Mouse (Mus musculus): ENCODE measurements around the gene Kif3c. TPM values are rescaled to one million over a fixed set of nuclear protein-coding genes. Genes with fewer than 3 reads are reported as not detected.
"Not testable (repeated sequence)": the region's sequence is repeated elsewhere in the genome, so short reads cannot be mapped to it uniquely, and the experiment has no call there.

The Kif3c gene
- total RNA-seq, 2 experiments from 2014 or later: 188 TPM

DNA sequence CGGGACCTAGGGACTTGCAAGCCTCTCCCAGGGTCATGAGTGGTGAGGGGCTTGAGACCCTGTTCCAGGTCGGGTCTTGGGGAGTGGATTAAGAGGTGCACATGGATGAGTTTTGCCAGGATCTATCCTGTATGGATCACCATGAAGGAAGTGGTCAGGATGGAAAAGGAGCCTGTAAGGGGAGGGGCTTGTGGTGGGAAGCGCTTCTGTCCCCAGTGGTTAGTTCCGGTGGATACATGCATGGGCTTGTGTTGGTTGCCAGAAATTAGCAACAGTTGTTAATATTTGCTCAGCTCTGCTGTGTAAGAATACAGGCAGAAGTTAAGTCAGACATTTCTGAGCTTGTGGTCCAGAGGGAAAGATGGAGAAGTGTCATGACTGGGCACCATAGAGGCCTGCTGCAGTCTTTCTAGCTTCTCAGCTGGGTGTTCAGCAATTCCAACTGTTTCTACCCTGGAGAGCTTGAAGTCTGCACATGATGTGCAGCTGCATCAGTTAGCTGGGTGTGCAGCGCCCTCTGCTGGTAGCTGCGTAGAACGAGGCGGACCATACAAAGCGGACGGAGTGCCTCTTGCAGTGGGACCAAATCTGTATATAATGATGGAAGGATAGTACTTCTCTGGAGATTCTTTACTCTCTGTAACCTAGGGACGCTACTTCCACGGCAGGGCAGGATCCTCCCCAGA is 25.8 kb downstream of the Kif3c start:
- peak; percentile 98 for TF ChIP-seq CTCF (IDR thresholded peaks at IDR 0.05)
- no peak overlapping the region for H3K4me3 ChIP-seq
- H3K27ac ChIP-seq: no peak overlapping the region
- peak; percentile 82 to 86 for DNase-seq (ENCODE audit: extremely low spot score in 1 of 2, low spot score in 2 of 2)
- intact Hi-C loops (cut with DNase I): loop anchor here (2.0 kb wide), 2 partner anchors 24 to 154 kb away; no protein-coding TSS in a partner anchor

DNA sequence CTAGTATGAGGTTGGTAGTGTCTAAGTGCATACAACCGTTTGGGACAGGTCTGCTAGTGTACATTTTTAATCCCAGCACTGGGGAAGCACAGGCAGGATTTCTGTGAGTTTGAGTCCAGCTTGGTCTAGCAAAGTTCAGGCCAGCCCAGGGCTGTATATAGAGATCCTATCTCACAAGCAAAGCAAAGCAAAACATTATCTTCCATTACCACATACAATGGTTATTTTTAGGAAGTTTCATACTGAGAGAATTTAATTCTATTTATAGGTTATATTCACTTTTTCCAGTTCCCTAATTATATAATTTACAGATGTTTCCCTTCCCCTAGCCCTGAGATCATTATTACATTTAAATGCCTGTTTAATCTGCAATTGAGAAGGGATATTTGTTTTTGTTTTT is 26.3 kb downstream of the Kif3c start:
- intact Hi-C loops (cut with DNase I): loop anchor here (2.0 kb wide), 2 partner anchors 24 to 154 kb away; no protein-coding TSS in a partner anchor
- no peak overlapping the region for H3K4me3 ChIP-seq
- TF ChIP-seq CTCF (IDR thresholded peaks at IDR 0.05): no peak
- DNase-seq (ENCODE audit: extremely low spot score in 1 of 2, low spot score in 2 of 2): no peak
- H3K27ac ChIP-seq: no peak overlapping the region

DNA sequence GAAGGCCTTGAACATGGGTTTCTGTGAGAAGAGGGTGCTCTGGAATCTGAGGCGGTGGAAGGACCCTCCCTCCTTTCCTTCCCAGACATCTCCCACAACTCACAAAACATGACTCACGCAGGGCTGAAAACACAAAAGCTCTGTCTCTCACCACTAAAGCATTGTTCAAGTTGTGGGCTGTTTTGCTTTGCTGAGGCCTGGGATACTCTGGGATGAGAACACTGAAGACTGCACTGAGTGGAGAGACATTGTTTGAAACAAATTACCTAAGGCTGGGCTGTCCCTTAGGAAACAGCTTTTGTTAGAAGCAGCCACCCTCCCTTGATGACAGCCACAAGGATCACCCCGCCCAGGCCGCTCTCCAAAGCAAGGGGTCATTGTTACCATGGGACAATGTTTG is 28.2 kb downstream of the Kif3c start:
- H3K4me3 ChIP-seq: no peak overlapping the region
- intact Hi-C loops (cut with DNase I): no loop called here
- no peak overlapping the region; the same call in 1 of the 2 replicates for H3K27ac ChIP-seq
- no peak for TF ChIP-seq CTCF (IDR thresholded peaks at IDR 0.05)
- no peak for DNase-seq (ENCODE audit: extremely low spot score in 1 of 2, low spot score in 2 of 2)

DNA sequence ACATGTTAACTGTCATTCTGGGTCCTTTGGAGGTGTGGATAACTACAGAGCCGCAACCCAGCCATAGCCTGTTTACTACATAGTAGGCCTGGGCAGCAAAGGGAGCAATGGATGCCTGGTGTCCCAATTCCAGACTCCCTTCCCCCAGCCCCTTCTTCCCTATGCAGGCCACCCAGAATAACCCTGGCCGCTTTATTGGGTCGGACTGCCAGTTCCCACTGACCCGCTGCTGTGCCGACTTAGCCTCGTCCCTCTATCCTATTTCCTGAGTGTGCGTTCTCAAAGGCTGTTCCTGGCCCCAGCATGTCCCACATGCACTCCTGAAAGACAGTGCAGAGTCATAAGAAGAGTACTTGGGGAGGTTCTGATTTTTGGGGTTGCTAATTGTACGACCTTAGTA is 32.0 kb downstream of the Kif3c start:
- Histone ChIP-seq H3K27ac (no peak overlapping the region), H3K4me3 (no peak overlapping the region)
- no peak for DNase-seq (ENCODE audit: extremely low spot score in 1 of 2, low spot score in 2 of 2)
- no peak for TF ChIP-seq CTCF (IDR thresholded peaks at IDR 0.05)
- intact Hi-C loops (cut with DNase I): no loop called here

DNA sequence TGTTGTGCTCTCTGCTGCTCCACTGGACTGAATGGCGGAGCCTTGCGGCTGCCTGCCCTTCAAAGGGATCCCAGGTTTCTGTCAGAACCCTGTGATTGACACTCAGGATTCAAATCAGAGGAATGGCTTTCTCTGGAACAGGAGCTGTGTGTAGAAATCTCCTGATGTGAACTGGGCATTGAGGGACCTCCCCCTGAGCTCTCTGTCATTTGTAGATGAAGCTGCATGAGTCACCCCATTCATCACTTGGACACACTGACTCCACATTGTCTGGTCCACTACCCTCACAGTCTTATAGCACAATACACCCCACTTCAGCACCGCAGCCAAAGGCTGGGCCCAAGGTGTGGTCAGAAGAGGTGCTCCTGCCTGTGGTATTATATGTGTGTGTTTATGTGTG is 40.7 kb downstream of the Kif3c start:
- H3K4me3 ChIP-seq; intact Hi-C loops (cut with DNase I); H3K27ac ChIP-seq; DNase-seq (ENCODE audit: extremely low spot score in 1 of 2, low spot score in 2 of 2): not testable (repeated sequence)

DNA sequence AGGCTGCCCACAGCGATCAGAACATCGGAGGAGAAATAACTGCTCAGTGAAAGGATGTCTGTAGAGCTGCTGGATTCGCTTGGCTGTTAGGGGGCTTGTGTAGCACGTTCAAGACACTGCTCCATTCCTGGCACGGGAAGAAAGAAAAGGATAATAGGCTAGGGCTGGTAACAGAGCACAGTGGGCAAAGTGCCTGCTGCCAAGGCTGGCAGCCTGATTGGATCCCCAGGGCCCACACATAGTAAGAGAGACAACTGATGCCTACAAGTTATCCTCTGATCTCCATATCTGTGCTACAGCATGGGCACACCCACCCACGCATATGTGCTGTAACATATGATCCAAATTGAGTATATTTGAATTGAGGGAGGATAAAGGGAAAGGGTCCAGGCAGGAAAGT is 41.7 kb downstream of the Kif3c start:
- no peak for TF ChIP-seq CTCF (IDR thresholded peaks at IDR 0.05)
- intact Hi-C loops (cut with DNase I): no loop called here
- Histone ChIP-seq H3K27ac (no peak overlapping the region), H3K4me3 (no peak overlapping the region)
- no peak for DNase-seq (ENCODE audit: extremely low spot score in 1 of 2, low spot score in 2 of 2)

DNA sequence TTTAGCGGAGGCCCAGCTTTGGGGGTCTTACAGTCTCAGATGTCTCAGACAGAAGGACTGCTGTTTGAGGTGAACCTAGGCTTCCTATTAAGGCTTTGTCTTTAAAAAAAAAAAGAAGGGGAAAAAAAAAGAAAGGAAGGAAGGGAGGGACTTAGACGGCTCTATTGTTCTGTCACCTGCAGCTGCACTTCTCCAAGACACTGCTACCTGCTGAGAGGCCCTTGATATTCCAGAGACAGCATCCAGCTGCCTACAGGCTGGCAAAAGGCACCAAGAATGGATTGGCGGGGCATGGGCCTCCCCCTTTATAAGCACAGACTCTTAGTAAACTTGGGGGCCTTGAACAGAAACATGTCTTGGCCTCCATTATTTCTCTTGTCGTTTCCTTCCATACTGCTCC is 50.0 kb downstream of the Kif3c start:
- no peak overlapping the region for H3K27ac ChIP-seq
- no peak for TF ChIP-seq CTCF (IDR thresholded peaks at IDR 0.05)
- DNase-seq (ENCODE audit: extremely low spot score in 1 of 2, low spot score in 2 of 2): no peak
- no peak overlapping the region for H3K4me3 ChIP-seq
- intact Hi-C loops (cut with DNase I): no loop called here

DNA sequence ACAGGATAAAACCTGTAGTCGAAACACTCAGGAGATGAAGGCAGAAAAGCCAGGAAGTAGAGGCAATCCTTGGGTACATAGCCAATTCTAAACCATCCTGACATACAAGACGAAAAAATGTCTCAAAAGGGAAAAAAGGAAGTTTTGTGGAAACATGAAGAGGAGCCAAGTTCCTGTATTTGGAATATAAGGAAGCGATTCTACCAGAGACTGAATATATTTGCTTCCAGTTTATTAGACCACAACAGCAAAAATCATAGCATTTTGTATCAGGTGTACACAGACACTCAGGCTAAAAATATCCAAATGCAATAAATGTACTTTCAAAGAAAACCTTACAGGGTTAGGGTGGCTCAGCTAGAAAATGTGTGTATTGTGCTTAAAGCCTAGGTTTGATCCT is 53.8 kb downstream of the Kif3c start:
- Histone ChIP-seq H3K4me3 (no peak overlapping the region), H3K27ac (no peak overlapping the region)
- no peak for TF ChIP-seq CTCF (IDR thresholded peaks at IDR 0.05)
- no peak for DNase-seq (ENCODE audit: extremely low spot score in 1 of 2, low spot score in 2 of 2)
- intact Hi-C loops (cut with DNase I): no loop called here

DNA sequence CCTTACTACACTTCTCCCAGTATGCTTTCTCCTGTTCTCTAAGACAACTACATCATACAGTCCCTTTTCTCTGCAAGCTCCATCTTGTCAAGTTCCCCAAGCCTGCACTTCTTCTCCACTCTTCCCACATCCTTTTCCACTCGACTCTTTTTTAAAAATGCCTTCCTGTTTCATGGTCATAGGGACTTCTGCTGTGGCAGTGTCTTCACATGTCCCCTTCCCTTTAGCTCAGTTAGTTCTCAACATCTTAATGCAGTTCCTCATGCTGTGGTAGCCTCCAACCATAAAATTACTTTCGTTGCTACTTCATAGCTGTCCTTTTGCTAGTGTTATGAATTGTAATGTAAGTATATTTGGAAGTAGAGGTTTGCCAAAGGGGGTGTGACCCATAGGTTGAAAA is 55.6 kb downstream of the Kif3c start:
- no peak for TF ChIP-seq CTCF (IDR thresholded peaks at IDR 0.05)
- intact Hi-C loops (cut with DNase I): no loop called here

DNA sequence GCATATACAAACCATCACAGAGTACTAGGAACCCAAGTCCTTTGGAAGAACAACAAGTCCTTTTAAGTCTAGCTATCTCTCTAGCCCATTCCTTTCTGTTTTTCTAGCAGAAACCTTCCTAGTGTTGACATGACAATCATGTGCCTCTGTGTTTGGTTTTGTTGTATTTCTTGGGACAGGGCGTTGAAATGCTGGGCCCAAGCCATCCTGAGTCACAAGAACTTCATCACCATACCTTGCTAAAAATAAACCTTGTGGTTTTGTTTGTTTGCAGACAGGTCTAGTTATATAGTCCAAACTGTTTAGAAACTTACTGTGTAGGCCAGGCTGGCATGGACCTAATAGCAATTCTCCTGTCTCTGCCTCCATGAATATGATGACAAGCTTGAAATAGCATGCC is 57.9 kb downstream of the Kif3c start:
- intact Hi-C loops (cut with DNase I): no loop called here
- no peak for DNase-seq (ENCODE audit: extremely low spot score in 1 of 2, low spot score in 2 of 2)
- Histone ChIP-seq H3K27ac (no peak overlapping the region), H3K4me3 (no peak overlapping the region)
- no peak for TF ChIP-seq CTCF (IDR thresholded peaks at IDR 0.05)

More for the DNA sequence above, 55.6 kb downstream of the Kif3c start:
- Histone ChIP-seq H3K4me3 (no peak overlapping the region), H3K27ac (no peak overlapping the region)
- no peak for DNase-seq (ENCODE audit: extremely low spot score in 1 of 2, low spot score in 2 of 2)

DNA sequence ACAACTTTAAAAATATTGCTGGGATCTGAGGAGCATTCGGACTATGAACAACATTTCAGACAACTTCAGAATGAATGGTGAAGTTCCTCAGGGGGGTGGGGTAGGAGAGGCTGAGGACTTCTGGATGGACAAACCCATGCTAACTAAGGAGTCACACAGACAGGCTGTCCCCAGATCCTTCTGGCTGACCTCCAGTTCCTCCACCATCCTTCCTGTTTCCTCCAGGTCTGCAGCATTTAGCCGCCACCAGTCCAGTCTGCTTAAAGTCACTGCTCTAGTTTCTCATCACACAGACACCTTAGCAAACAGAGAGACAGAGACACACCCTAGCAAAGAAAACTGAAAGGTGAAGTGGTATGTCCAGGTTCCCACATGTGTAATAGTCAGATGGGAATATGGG is 59.2 kb downstream of the Kif3c start:
- no peak for DNase-seq (ENCODE audit: extremely low spot score in 1 of 2, low spot score in 2 of 2)
- intact Hi-C loops (cut with DNase I): no loop called here
- no peak overlapping the region for H3K4me3 ChIP-seq
- no peak for TF ChIP-seq CTCF (IDR thresholded peaks at IDR 0.05)
- no peak overlapping the region for H3K27ac ChIP-seq

DNA sequence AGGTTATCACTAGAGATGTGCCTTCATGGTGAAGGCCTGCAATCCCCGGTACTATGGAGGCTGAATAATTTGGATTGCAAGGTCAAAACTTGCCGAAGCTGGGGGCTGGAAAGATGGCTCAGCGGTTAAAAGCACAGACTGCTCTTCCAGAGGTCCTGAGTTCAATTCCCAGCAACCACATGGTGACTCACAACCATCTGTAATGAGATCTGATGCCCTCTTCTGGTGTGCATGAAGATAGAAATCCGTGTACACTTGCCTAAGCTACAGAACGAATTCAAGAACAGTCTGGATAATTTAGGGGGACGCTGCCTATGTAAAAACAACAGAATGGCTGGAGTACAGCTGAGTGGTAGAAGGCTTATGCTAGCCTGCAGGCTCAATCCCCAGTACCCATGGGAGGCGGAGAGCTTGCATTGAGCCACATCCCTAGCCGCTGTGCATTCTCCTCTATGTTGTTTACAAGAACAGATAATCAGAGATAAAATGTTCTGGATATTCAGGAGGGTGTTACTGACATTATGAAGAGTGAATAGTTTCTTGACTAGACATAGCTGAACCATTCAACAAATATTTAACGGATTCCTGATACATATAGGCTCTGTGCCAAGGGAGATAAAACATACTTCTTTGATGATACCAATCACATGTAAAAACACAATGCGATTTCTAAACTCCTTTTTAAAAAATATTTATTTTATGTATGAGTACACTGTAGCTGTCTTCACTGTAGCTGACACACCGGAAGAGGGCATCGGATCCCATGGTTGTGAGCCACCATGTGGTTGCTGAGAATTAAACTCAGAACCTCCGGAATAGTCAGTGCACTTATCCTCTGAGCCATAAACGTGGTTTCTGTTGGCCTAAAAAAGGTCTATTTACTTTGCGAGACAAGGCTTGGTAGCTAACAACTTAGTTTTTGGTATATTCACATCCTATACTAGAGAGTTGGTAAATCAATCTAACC is 60.7 kb downstream of the Kif3c start:
- intact Hi-C loops (cut with DNase I): loop anchor here (2.0 to 5.0 kb wide), 5 partner anchors 61 to 807 kb away; partner anchors contain the start of genes Cenpo, Dtnb, Kif3c and Ptrhd1
- peak overlapping the region; percentile 68 for H3K27ac ChIP-seq
- H3K4me3 ChIP-seq: peak overlapping the region; percentile 99
- peak in 1 of 2 experiments; percentile 35 for DNase-seq (ENCODE audit: extremely low spot score in 1 of 2, low spot score in 2 of 2)
- peak; percentile 51 for TF ChIP-seq CTCF (IDR thresholded peaks at IDR 0.05)

Data from left cerebral cortex, adult 2 months (tissue).